Mouse (Mus musculus): ENCODE data around the gene 4930523C07Rik.

The 4930523C07Rik gene

GRCm38 (mm10) chr1:160046786-160047185 lies 2.6 kb downstream of the 4930523C07Rik start:
- DNase-seq: peak; percentile 70 to 77

DNA sequence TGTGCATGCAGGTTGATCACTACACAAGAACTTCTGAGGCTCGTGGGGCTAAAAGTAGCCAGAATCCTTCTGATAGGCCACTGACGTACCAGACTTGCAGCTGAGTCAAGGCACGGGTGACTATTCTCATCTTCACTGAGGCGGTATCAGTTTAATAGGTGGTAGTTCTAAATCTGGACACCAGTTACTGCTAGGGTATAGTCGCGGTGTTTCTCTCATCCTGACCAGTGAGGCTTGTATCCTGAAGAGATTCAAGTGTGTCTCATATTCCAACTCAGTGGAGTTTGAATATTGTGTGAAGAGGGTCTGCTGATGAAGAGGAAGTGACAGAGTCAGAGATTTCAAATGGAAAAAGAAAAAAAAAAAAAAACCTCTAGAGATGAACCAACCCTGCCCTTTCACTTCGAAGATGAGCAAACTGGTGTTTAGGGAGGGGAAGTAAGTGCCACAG lies 3.3 kb downstream of the 4930523C07Rik start:
- no peak for DNase-seq

DNA sequence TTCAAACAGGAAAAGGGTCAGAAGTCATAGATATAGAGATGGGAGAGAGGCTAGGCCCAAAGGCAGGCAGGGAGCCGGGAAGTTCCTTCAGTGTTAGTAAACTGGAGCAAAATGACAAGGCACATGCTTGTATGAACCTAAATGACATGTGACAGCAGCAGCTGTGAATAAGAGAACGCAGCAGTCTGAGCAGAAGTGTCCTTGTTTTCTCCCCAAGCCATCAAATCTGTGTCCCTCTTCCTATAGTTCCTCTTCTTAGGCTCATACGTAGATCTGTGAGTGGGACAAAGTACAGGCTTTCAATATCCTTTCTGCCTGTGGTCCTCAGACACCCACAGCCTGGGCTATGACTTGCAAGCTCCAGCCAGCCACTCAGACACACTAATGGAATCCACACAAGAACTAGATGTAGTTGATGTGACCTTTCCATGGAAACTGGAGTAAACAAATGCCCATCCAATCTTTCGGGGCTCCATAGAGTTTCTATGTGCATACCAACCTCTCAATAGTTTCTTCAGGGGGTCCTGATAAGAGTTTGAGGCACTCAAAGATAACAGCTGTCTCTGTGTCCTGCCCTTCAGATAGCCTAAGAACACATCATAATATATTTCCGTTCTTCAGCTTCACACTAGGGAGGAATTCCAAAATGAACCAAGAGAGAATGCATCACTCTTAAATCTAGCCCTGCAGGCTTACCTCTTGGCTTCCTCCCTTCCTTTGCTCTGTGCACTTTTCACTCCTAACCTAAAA lies 5.1 kb downstream of the 4930523C07Rik start:
- no peak for DNase-seq

GRCm38 (mm10) chr1:160050898-160051297 lies 6.7 kb downstream of the 4930523C07Rik start:
- no peak for DNase-seq

DNA sequence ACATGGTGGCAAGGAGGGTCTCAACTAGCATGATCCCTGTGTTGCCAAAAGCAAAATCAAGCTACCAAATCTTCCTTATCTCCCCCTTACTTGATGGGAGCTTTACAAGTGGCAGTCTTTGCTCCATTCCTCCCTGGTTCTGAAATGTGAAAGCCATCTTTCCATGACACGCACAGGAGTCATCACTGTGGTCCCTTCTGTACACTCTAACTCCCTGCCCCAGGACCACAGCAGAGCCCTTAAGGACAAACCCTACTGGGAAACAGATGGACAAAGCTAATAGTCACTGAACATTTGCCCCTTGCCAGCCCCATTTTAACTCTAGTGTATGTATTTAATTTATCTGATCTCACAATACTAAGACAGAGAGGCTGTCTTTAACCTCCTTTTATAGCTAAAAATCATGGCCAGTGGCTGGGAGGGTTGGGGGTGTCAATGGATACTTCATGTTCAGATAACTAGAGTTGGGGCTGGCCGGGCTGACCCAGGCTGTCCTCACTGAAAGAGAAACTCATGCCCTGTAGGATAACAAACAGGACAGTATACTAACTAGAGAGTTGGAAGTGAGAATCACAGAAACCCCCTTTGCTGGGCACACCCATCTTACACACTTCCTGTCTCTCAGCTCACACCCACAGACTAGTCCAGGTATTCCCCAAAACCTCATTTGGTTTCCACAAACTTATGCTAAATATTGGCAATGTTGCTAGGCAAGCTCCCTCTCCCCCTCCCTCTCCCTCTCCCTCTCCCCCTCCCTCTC lies 8.6 kb downstream of the 4930523C07Rik start:
- DNase-seq: no peak

- DNase-seq: no peak
Observed at GRCm38 (mm10) chr1:160053510-160054305, 9.5 kb downstream of the 4930523C07Rik start.

- no peak for DNase-seq
Observed at GRCm38 (mm10) chr1:160054366-160055078, 10.3 kb downstream of the 4930523C07Rik start.

DNA sequence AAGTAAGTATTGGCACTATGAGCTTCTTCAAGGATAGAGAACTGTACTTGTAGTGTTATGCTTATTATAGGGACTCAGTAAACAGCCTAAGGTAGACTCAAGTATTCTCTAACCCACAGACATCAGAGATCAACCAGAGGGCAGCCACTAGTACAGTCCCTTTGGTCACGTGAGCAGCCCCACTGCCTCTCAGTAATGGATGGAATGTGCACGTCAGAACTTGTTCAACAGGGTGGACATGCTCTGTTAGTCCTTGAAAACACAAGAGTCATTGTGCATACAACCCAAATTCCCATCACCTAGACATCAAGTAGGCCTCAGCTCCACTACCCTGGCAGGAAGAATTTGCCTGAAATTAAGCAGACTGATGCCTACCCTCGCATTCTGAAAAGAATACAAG lies 13.5 kb downstream of the 4930523C07Rik start:
- DNase-seq: no peak

DNA sequence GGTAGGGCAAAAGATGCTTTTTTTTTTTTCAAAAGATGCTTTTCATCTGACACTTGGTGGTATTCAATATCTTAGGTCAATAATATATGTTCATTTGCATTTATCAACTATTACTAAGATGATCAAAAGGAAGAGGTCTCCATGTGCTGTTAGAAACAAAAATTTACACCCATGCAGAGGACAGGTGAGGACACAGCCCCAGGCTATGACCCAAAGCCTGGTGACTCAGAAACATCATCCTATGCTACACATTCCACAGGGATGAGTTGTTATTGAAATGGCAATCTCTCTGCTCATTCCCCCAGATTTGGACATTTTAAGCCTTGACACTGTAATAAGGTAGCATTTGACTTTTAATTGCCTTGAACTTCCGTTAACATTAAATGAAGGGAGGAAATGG lies 15.7 kb downstream of the 4930523C07Rik start:
- no peak for DNase-seq

DNA sequence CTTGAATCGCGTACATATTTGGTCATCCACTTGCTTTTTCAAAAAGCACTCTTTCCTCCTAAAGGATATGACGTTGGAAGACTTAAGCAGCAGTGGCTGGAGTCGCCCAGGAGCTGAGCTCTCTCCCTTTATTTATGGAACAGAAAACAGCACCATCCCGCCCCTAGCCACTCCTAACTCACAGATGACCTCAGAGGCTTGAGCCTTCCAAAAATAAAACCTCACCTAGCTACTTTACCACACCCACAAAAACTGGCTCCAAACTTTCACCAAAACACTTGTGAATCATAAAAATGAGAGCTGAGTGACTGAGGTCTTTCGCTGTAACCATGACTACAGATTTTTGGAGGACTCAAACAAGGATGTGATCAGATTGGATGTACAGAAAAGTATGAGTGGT lies 16.4 kb downstream of the 4930523C07Rik start:
- no peak for DNase-seq

GRCm38 (mm10) chr1:160061321-160061720 lies 17.1 kb downstream of the 4930523C07Rik start:
- no peak for DNase-seq

DNA sequence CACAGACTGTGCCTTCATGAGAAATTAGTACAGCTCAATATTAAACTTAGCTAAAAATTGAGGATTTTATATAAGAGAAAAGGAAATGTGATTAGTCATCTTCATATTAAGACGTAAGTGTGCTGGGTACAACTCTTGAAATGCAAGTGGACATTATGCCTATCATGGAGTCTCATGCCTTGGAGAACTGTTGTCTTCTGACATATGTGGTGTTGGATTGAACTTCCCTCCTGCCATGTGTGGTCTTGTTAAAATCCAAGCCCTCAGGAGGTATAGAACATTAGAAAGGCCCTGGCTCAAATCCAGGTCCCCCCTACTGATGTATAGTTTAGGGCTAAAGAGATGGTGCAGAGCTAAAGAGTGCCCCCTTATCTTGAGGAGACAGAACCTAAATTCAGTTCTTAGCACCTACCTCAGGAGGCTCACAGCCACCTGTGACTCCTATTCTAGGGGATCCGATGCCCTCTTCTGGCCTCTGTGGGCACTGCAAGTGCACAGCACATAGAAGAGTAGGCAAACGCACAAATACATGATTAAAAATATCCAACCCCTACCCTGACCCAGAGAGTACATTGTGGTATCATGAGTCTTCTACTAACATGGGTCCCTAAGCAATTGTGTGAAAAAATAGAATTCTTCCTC lies 17.7 kb downstream of the 4930523C07Rik start:
- DNase-seq: peak; percentile 44 to 55

GRCm38 (mm10) chr1:160064547-160065144 lies 20.5 kb downstream of the 4930523C07Rik start:
- DNase-seq: no peak

DNA sequence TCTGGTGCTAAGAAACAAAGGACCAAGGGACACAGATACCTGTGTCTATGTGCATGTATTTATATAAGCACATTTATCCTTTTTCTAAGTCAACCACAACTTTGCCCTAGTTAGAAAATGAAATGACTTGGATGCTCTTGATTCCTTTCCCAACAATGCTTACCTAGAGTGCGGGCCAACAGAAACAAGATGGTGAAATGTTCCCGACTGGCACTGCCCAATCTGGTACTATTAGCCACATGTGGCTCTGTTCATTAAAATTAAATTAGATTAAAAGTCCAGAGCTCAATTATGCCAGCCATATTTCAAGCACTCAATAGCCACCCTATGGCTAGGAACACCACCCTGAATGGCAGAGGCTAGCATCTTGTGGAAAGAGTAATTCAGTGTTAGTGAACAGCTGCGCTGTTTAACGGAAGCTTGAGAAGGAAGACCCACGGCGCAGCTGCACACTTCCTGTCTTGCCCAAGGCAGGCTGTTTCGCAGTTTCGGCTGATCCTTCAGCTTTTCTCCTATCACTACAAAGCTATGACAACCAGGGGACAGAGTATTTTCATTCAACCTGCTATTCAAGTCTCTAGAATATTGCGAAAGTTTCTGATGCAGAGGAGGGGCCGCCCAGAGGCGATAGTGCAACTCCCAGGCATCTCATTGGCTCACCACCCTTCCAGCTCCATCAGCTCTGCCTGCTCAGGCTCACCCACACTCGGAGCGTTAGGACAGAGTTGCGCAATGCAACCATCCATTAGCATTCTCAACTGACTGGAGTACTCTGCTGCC lies 34.9 kb downstream of the 4930523C07Rik start:
- DNase-seq: no peak

DNA sequence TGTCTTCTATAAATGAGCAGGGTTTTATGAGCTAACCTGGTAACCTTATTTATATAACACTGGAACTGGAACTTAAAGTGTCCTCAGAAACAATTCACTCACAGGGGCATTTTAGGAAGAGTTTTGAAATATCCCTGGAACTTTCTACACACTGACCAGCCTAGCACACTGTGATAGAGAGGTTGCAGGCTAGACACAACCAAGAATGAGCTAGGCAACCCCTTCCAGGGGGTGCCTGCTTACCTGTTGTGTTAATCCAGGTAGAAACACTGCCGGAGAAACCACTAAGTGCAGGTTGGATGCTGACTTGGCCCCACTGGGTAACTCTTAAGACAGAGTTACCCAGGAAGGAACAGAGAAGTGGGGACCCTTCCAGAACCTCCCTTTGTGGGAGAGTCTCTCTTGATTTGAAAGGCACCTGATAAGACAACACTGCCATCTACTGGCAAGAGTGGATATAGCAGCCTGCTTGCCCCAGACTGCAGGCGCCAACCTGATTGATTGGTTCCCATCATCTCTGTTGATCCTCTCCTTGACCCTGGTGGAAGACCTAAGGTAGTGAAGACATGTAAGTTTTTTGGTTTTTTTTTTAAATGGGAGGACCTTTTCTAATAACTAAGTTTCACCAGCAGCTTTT lies 36.7 kb downstream of the 4930523C07Rik start:
- DNase-seq: peak; percentile 91 to 96

GRCm38 (mm10) chr1:160082647-160083046 lies 38.5 kb downstream of the 4930523C07Rik start:
- DNase-seq: no peak

DNA sequence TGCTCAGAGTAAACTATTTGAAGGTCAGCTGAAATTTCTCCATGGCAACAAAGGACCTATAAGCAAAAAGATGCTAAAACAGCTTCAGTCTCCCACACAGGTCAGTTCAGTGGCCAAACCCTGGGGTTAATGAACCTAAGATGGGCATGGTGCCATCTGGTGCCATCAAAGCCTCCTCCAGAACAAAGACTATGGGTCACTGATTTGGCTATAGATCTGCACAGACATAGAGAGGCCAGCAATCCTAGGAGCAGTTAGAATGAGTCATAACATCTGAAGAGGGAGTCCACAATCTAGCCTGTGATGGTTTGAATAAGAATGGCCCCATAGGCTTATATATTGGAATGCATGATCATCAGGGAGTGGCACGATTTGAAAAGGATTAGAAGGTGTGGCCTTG lies 40.1 kb downstream of the 4930523C07Rik start:
- no peak for DNase-seq

DNA sequence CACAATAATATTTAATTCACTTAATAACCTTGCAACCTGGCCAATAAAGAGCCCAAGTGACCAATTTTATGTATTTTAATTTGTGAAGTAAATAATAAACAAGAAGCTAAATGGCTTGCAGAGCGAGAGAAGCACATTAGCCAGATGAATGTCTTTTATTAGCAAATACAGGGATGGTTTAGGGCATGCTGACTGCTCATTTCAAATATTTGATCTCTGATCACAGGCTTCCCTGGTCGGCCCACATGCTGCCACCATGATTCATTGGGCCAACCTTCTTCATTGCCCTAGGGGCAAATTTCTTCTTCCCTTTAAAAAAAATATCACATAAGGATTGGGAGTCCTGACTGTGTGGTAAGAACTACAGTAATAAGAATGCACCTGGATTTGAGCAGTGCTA lies 42.5 kb downstream of the 4930523C07Rik start:
- no peak for DNase-seq

- peak; percentile 13 to 20 for DNase-seq
Observed at GRCm38 (mm10) chr1:160099659-160100302, 55.6 kb downstream of the 4930523C07Rik start.

- DNase-seq: no peak
Observed at GRCm38 (mm10) chr1:160100996-160101395, 56.8 kb downstream of the 4930523C07Rik start.

All from cerebellum, postnatal 10 days (tissue).